Mouse (Mus musculus) cerebellum, adult 2 months (tissue): Measurements from ENCODE around the gene Nrxn1.

Experiments
- CTCF ChIP-seq: fragments of 200-500 bp; IDR thresholded peaks from 2 replicates; pipeline ENCODE4 v1.5.1; 2011; ENCODE audit warnings: low read depth, mild to moderate bottlenecking, control low read depth, low read length, moderate library complexity, borderline replicate concordance; ENCODE audit not compliant: insufficient read depth
- POLR2A ChIP-seq: fragments of 200-500 bp; IDR thresholded peaks from 2 replicates; pipeline ENCODE4 v1.6.1; 2011; ENCODE audit warnings: low read length, control low read depth, borderline replicate concordance; ENCODE audit not compliant: insufficient read depth

DNA sequence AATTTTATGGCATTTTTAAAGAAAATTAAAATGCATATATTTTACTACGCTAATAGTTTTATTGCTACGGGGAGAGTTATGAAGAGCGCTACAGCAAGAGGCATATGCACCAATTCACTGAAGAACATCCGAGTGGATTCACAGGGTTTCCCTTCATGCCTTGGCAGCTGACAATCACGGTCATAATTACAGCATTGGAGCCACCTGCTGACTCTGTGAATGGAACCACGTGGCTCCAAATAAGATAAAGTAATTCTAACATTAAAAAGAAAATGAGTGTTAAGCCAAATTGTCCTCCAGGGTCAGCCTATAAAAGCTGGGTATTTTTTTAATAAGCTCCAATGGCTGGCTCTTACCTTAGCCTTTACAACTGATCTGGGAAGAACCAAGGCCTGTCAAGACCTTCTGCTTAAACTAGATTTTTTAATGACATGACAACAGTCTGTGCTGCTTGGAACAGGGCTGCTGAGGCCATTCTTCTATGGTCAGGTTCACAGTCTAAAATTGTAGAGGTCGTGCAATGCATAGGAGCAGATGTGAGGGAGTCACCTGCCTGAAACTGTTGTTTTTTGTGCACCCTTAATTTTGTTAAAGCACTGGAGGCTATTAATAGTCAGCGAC lies 548.1 kb downstream of the Nrxn1 start:
- TF ChIP-seq CTCF: no peak
- TF ChIP-seq POLR2A: no peak
